Mouse (Mus musculus) megakaryocyte, embryonic 14.5 days (primary cell): ENCODE measurements at regions not wholly inside any gene's neighbourhood (a gene's known extent, or its start where the extent isn't known, plus 50 kb on each side); places are given as distances from the start of the nearest gene placed in this dataset.

Experiments
- H3K27me3 ChIP-seq: replicated peaks from 2 replicates; pipeline ENCODE3; 2012; ENCODE audit warnings: inconsistent platforms
- H3K36me3 ChIP-seq: replicated peaks from 2 replicates; pipeline ENCODE3; 2012; ENCODE audit warnings: low read length, inconsistent platforms, mixed read lengths
- H3K4me1 ChIP-seq: 2 replicates; pipeline ENCODE4 v1.6.1; 2012; ENCODE audit warnings: inconsistent platforms
- H3K4me3 ChIP-seq: replicated peaks from 2 replicates; pipeline ENCODE3; 2012; ENCODE audit warnings: moderate library complexity, mild to moderate bottlenecking, inconsistent platforms
- H3K9me3 ChIP-seq: 2 replicates; pipeline ENCODE4 v1.6.1; 2012; ENCODE audit warnings: inconsistent platforms
- FLI1 ChIP-seq: IDR thresholded peaks from 2 replicates; pipeline ENCODE4 v1.6.1; 2012; ENCODE audit warnings: low read length, inconsistent platforms, mixed read lengths
- GATA1 ChIP-seq: IDR thresholded peaks from 3 replicates; pipeline ENCODE4 v1.6.1; 2012; ENCODE audit warnings: mixed read lengths, low read length, inconsistent platforms, borderline replicate concordance

DNA sequence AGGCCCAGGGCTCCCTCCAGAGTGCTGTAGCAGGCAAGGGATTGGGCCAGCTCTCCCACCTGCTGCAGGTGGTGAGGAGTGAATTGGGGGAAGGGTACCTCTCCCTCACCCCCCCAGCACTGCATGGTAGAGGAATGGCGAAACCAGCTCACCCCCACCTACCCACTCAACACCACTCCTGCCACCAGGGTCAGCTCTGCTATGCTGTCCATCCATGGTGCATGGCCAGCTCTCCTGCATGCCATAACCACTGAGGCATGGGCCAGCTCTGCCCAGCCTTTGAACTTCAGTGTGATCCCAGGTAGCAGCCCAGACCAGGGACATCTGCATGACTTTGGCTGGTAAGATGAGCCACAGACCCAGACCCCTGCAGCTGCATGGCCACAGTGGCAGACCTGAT is 168.5 kb upstream of the Sesn3 start:
- Histone ChIP-seq H3K4me3 (no peak overlapping the region), H3K36me3 (no peaks in the 10 kb centered on the region), H3K4me1 (no peaks in the 10 kb centered on the region), H3K27me3 (peaks cover 40% of the 10 kb centered on the region), H3K9me3 (no peaks in the 10 kb centered on the region)
- no peak for TF ChIP-seq GATA1
- no peak for TF ChIP-seq FLI1

DNA sequence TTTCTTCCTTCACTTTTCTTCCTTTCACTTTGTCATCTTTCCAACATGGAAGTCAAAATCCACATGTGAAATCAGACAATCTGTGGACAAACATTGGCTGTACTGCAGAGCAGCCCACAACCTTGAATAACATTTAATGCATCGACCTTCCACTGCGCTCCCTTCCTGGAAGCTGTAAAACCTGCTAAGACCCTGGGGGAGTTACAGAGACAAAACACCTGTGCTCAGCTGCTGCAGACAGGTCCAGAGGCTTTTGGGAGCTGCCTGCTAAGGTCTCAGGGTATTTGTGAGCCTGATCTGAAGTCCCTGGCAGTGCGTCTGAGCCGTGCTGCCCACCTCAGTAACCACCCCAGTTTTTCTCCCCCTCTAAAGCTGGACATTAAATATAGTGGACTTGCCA is 166.1 kb upstream of the Sesn3 start:
- H3K9me3 ChIP-seq, result no peaks in the 10 kb centered on the region
- H3K27me3 ChIP-seq, result peaks cover 58% of the 10 kb centered on the region
- peaks cover 6% of the 10 kb centered on the region; the same call in 1 of the 2 replicates for H3K4me1 ChIP-seq
- TF ChIP-seq FLI1, result no peak
- no peak for TF ChIP-seq GATA1
- no peak overlapping the region for H3K4me3 ChIP-seq
- H3K36me3 ChIP-seq, result no peaks in the 10 kb centered on the region

DNA sequence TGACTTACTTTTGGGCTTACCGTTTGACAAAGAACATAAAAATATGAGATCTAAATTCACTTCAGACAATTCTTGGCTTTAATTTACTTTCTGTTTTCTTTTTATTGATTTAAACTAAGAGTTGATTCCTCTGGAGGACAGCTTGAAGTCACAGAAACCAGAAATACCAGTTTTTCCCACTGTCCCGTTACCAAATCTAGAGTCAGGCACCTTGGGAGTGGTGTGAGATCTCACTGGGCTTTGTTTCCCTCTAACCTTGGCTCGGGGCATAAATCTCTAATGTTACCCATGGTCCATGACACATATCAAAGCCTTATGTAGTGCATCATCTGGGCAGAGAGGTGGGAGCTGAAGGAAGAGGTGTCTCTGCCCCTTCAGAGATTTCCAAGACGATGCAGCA is 165.4 kb upstream of the Sesn3 start:
- Histone ChIP-seq H3K4me1 (peaks cover 6% of the 10 kb centered on the region; the same call in 1 of the 2 replicates), H3K36me3 (no peaks in the 10 kb centered on the region), H3K4me3 (no peak overlapping the region), H3K9me3 (no peaks in the 10 kb centered on the region), H3K27me3 (peaks cover 58% of the 10 kb centered on the region)
- no peak for TF ChIP-seq GATA1
- TF ChIP-seq FLI1, result no peak

DNA sequence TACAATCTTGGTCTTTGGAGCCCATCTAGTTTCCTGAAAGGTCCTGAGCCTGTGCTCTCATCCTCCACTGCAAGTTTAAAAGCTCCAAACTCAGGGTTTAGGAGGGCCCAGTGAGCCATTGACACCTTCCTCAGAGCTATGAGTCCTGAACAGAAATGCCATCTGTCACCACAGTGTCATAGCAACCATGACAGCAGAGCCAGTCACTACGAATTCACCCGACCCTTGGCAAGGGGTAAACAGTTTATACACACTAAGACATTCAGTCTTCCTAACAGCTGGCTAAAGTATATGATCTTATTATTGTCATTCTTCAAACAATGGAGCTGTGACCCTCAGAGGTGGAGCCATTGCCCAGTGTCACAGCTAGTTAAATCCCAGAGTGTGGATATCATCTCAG is 163.2 kb upstream of the Sesn3 start:
- TF ChIP-seq GATA1 (no peak), FLI1 (no peak)
- H3K4me1 ChIP-seq, result peaks cover 6% of the 10 kb centered on the region; the same call in 1 of the 2 replicates

DNA sequence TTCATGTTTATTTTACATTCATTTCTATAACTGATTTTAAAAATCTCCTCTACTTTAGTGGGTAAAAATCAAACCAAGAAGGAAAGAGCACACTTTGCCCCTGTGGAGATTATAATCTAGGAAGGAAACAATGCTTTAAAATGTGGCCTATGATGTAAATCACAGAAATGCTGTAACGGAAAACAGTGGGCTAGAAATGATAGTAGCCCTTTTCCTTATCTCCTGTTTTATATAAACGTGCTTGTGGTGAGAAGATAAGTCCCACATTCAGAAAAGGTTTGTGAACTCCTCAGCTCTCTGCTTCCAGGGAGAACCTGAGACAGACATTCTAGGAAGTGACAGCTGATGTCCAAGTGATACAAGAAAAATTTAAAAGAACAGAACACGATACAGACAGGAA is 159.3 kb upstream of the Sesn3 start:
- TF ChIP-seq FLI1, result no peak
- no peak for TF ChIP-seq GATA1
- H3K4me1 ChIP-seq, result peaks cover 6% of the 10 kb centered on the region; the same call in 1 of the 2 replicates

More for the DNA sequence above, 163.2 kb upstream of the Sesn3 start:
- Histone ChIP-seq H3K27me3 (peaks cover 41% of the 10 kb centered on the region), H3K4me3 (no peak overlapping the region), H3K9me3 (no peaks in the 10 kb centered on the region), H3K36me3 (no peaks in the 10 kb centered on the region)

DNA sequence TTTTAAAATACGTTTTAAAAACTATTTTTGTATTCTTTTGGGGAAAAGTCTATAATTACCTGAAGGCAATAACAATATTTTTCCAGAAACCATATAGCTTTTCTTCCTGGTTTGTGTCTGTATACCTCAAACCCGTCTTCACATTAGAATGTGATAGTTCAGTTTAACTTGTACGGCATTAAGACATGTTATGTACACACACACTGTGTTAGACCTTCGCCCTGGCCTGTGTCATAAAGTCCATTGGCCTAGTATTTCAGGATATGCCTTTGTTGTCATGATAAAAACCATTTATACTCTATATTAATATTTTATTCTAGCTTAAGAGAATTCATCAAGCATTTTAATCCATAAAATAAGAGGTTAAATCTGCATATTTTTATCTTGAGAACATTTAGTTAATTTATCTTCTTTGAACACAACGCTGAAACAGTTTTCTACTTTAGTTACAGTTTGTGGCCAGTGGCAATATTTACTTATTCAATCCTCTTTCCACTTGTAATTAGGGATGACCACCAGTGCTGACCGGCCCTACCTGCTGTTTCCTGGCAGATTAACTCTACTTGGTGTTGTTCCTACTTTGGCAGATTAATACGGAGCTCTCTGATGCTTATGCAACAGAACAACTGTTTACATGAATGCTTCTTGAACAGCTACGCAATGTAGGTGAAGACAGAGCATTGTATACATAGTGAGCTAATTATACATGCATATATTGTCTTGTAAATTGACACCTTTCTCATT is 158.6 kb upstream of the Sesn3 start:
- H3K4me3 ChIP-seq, result no peak overlapping the region
- H3K4me1 ChIP-seq, result peaks cover 6% of the 10 kb centered on the region; the same call in 1 of the 2 replicates
- no peaks in the 10 kb centered on the region for H3K36me3 ChIP-seq
- TF ChIP-seq GATA1 (no peak), FLI1 (no peak)
- peaks cover 18% of the 10 kb centered on the region for H3K9me3 ChIP-seq
- H3K27me3 ChIP-seq, result peaks cover 30% of the 10 kb centered on the region

More for the DNA sequence above, 159.3 kb upstream of the Sesn3 start:
- Histone ChIP-seq H3K36me3 (no peaks in the 10 kb centered on the region), H3K27me3 (peaks cover 32% of the 10 kb centered on the region), H3K4me3 (no peak overlapping the region), H3K9me3 (peaks cover 13% of the 10 kb centered on the region)

DNA sequence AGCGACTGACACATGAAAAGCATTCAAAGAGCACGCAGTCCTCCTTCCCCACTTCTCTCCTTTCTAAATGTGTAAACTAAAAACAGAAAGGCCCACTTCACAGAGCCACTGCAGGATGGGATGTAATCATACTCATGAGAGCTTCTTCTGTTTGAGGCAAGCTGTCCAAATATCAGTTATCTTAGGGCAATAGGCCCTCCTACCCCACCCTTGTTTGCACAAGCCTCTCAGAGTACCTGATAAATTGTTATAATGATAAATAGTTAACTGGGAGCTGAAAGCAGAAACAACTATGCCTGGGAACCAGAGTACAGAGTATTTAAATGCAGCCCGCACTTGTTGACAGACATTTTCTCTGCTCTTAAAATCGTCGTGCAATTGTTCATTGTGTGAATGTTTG is 141.5 kb upstream of the Sesn3 start:
- TF ChIP-seq GATA1 (no peak), FLI1 (no peak)
- H3K27me3 ChIP-seq, result peaks cover 12% of the 10 kb centered on the region
- no peaks in the 10 kb centered on the region for H3K4me1 ChIP-seq

DNA sequence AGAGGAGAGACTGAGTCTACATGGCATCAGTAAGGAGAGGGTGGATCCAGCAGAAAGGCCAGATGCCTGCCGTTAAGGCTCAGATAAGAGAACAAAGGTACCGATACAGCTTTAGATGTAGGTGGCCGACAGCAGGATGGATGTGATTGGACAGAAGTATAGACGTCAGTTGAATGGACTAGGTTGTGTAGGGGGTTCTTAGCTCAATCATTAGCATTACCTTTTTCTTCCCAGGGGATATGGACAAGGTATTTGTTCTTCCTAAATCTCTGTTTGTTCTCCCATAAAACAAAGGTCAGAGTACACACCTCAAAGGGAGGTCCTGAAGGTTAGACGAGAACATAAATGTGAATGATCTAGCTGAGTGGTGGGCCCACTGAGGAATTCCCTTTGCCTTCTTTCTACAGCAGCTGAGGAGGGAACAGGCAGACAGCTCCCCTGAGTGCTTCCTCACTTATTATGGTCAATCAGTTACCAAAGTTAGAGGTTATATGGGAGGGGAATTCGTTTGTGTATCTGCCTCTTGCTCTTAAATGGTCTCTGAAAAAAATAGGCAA is 139.9 kb upstream of the Sesn3 start:
- peaks cover 13% of the 10 kb centered on the region for H3K27me3 ChIP-seq
- TF ChIP-seq GATA1 (no peak), FLI1 (no peak)
- peaks cover 14% of the 10 kb centered on the region for H3K9me3 ChIP-seq
- no peak overlapping the region for H3K4me3 ChIP-seq
- no peaks in the 10 kb centered on the region for H3K4me1 ChIP-seq
- H3K36me3 ChIP-seq, result no peaks in the 10 kb centered on the region

More for the DNA sequence above, 141.5 kb upstream of the Sesn3 start:
- H3K9me3 ChIP-seq, result peaks cover 14% of the 10 kb centered on the region
- H3K4me3 ChIP-seq, result no peak overlapping the region
- no peaks in the 10 kb centered on the region for H3K36me3 ChIP-seq

DNA sequence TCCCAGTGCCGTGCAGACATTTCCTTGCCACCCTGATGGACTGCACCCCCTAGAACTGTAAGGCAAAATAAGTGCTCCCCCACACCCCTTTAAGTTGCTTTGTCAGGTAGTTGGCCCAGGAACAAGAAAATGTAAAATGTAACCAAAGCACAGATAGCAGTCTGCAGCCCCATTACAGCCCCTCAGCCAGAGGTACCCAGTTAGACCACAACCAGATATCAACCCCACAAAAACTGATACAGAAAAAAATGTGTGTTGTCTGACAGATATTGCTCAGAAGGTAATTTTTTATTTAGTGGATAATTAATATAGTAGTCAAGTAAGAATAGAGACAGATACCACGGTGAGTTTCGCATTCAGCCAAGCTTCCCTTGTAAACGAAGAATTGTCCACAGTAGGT is 133.5 kb upstream of the Sesn3 start:
- no peaks in the 10 kb centered on the region for H3K36me3 ChIP-seq
- peaks cover 20% of the 10 kb centered on the region for H3K27me3 ChIP-seq
- TF ChIP-seq FLI1 (no peak), GATA1 (no peak)
- peaks cover 6% of the 10 kb centered on the region; the same call in 1 of the 2 replicates for H3K9me3 ChIP-seq
- H3K4me3 ChIP-seq, result no peak overlapping the region
- H3K4me1 ChIP-seq, result peaks cover 3% of the 10 kb centered on the region; the same call in 1 of the 2 replicates

DNA sequence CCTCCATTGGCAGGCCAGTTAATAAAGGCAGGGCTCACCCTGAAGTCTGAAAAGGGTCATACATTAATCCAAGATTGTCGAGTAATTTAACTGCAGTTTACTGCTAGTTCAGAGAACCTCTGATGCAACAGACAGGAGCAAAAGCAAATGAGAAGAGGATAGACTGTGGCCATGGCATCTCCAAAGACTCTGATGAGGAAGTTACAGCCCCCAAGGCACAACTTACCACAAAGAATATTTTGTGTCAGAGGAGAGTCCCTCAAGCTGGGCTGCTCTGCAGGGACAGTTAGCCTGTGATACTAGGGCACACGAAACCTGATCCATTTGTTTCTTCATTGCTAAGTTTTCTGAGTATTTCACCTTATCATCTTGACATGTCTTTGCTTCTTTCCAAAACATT is 130.9 kb upstream of the Sesn3 start:
- Histone ChIP-seq H3K4me1 (peaks cover 14% of the 10 kb centered on the region), H3K4me3 (no peak overlapping the region), H3K27me3 (peaks cover 14% of the 10 kb centered on the region), H3K36me3 (no peaks in the 10 kb centered on the region), H3K9me3 (peaks cover 6% of the 10 kb centered on the region; the same call in 1 of the 2 replicates)
- TF ChIP-seq FLI1, result no peak

DNA sequence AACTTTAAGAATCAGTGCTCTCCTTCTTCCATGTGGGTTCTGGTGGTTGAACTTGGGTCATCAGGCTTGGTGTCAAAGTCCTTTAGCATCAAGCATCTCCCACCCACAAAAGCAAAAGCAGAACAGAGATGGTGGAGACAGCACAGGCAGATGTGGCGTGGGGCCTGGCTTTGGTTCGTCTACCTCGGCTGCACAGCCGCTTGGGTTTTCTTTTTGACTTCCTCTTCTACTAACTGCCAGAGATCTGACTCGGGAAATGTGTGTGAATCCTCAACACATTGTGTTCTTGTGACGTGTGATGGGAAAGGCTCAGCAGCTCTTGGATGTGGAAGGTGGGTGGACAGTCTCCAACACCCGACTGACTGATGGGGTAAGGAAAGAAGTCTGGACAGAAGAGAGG is 127.8 kb upstream of the Sesn3 start:
- peaks cover 14% of the 10 kb centered on the region for H3K4me1 ChIP-seq
- H3K36me3 ChIP-seq, result no peaks in the 10 kb centered on the region
- peaks cover 15% of the 10 kb centered on the region for H3K27me3 ChIP-seq
- H3K9me3 ChIP-seq, result no peaks in the 10 kb centered on the region
- TF ChIP-seq FLI1, result no peak
- TF ChIP-seq GATA1, result no peak
- no peak overlapping the region for H3K4me3 ChIP-seq
